Mouse (Mus musculus): ENCODE results near the gene Camk1d. TPM values are rescaled to one million over a fixed set of nuclear protein-coding genes. Genes with fewer than 3 reads are reported as not detected.
"Not testable (repeated sequence)": the region's sequence is repeated elsewhere in the genome, so short reads cannot be mapped to it uniquely, and the experiment has no call there.

Camk1d gene
- total RNA-seq, 2 experiments from 2014 or later = 3.9 to 4.8 TPM

DNA sequence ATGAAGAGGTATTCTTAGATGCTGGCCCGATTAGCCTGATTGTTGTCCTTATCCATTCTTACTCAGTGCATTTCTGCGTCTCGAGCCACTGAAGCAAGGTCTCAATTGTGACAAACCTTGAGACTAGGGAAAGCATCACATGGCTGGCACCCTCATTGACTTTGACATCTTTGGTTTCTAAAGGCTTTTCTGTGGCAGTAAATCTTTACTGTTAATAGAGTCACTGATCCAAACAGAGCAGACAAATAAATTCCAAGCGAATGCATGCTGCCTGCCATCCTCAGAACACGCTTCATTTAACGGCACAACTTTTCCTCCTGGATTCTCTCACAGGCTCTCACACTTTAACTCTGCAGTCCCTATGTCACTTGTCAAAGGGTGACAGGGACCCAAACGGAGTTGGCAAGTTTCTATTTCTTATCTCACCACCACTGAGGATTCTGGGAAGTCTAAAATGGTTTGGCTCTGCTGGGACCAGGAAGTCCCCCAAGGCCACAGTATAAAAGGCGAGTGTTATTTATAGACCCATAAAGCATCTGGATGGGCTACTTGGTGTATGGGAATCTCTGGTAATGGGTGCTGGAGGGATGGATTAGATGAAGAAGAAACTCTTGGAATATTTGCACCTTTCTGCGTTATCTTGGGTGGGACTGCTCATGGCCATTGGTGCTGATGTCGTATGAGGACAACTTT, 141.9 kb downstream of the Camk1d start:
- no peak for DNase-seq

DNA sequence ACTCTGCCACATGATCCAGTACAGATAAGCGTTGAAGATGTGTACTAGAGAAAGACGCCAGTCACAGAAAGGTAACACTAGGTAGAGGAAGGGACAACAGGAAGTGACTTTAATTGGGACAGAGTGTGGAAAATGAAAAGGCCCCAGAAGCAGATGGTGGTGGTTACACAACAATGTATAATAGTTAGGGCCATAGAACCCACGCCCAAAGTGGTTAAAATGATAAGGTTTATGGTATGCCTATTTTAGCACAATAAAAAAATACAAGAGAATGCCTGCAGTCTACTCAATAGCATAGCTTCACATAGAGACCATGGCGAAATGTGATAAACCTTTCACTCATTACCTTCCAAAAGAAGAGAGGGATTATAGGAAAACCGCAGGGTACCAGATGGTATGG, 147.7 kb downstream of the Camk1d start:
- no peak for DNase-seq

DNA sequence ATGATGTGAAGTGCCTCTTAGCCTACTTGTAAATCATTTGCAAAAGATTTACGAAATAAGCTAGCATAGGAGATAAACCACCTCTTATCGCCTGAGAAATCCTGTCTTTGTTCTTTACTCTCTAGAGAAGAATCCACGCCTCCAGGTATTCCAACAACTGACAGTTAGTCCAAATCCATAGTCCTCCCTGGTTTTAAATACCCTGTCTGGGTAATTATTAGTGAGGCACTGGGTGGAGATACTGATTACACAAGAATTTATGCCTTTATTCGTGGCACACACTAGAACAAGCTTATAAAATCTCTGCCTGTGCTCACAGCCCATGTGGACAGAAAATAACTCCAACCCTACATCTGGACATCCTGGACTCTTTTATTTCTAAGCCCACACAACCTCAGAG, 150.6 kb downstream of the Camk1d start:
- no peak for DNase-seq

DNA sequence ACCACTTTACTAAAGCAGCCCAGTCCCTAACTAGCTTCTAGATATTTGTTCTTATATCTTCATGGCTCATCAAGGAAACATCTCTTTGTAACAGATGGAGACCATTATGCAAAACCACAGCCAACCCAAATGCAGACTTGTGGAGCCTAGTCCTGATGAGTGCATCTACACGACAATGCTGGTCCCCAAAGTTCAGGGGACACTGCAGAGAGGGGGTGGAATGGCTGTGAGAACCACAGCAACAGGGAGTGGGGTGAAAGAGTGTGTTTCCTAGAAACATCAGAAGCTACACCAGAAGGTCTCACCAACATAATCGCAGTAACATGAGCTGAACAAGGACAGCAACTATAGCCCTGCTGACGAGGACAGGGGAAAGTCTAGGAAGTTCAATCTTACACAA, 152.9 kb downstream of the Camk1d start:
- no peak for DNase-seq

DNA sequence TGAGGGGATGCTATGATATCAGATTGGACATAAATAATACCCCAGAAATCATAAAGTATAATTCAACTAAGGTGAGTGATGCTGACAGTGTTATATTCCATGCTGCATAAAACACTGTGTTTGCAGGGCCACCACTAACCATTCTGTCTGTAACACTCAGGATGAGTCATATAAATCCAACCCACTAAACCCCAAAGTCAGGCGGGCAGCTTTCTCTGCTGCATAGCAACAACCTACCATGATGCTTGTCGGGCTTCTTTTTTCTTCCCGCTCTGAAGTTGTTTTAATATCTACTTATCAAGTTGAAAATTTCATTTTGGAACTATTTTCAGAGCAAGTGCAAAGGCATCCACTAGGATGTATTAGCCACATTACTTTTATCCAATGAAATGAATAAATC, 161.1 kb downstream of the Camk1d start:
- DNase-seq = no peak

DNA sequence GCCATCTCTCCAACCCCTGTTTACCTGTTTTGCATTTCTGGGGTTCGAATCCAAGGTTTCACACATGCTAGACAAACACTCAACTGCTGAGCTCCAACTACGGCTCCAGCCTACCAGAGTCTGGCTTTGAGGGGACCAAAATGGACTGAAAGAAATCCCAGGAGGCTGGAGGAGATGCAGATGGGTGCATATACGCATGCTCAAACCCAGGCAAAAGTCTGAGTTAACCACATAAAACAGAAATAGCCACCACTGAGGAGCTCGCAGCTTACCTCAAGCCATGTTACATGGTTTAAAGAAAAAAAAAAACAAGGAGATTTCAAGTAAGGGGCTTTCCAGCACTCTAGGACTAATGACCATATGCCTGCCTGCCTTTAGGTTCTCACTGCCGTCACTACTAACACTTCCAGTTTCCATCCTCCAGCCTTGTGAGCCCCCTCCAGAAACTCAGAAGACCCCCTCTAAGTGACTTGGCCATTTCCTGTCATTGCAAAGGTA, 162.5 kb downstream of the Camk1d start:
- DNase-seq = no peak

DNA sequence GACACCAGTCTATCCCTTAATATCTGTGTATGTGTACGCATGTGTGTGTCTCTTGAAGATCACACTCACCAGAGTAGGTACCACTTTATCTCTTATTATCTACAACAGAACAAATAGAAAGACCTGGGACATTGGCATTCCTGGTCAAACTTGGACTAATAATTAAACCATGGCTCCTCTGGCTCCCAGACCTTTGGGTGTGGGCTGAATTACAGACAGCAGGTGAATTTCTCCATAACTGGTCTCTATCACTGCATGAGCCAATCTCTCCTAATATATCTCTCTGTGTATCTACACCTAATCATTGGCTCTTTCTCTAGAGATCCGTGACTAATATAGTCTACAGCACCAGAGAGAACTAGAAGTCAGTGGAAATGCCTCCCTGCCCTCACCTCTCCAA, 165.0 kb downstream of the Camk1d start:
- DNase-seq = no peak

DNA sequence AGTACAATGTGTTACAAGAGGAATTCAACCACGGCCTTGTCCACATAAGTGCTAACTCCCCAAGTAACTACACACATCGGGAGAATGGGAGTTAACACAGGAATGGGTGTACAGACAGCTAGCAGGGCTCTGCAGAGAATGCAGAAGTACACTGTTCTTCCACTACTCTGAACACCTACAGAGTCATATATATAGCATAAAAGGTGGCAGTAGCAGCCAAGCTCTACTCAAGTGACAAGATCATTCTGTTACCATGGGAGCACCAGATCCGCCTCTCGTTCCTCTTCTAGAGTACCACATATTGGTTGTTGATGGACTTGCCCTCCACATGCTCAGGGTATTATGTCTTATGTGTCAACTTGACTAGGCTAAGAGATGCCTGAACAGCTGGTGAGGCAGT, 165.4 kb downstream of the Camk1d start:
- no peak for DNase-seq

DNA sequence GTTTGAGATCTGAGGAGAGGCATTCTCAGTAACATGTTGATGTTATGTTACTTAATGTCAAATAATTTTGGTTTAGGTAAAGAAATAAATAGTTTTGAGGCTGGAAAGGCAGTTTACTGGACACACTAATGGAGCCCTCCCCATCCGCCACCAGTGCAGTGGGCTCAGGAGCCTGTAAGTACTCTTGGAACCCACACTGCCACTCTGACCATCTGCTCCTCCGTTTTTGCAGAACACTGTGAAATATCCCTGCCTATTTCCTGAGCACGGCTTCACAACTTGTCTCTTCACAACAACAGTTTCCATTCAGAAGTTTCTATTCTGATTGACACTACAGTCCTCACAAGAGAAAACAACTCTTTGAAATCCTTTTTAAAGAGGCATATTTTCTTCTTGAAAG, 173.4 kb downstream of the Camk1d start:
- DNase-seq = no peak

DNA sequence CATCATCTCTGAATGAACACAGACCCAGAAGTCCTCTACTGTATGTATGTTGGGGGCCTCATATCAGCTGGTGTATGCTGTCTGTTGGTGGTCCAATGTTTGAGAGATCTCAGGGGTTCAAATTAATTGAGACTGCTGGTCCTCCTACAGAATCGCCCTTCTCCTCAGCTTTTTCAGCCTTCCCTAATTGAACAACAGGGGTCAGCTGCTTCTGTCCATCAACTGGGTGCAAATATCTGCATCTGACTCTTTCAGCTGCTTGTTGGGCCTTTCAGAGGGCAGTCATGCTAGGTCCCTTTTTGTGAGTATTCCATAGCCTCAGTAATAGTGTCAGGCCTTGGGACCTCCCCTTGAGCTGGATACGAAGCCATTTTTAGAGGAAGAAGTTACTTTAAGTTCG, 174.4 kb downstream of the Camk1d start:
- not testable (repeated sequence) for DNase-seq

DNA sequence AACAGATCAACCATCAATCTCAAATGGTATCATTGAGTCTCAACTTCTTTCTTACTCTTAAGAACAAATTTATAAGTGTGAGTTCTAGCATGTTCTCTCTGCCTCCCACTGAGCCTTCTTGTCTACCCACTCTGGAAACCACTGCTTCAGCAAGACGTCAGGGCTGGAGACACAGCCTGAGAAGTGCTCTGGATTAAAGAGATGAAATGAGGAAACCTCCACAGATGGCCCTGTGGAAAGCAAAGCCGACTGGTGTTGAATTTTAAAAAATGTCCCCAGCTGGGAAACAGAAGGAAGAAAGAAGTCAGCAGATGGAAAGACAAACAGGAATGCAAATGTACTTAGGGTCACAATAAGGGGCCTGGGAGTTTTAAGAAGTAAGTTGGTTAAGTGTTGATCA, 180.4 kb downstream of the Camk1d start:
- no peak for DNase-seq

DNA sequence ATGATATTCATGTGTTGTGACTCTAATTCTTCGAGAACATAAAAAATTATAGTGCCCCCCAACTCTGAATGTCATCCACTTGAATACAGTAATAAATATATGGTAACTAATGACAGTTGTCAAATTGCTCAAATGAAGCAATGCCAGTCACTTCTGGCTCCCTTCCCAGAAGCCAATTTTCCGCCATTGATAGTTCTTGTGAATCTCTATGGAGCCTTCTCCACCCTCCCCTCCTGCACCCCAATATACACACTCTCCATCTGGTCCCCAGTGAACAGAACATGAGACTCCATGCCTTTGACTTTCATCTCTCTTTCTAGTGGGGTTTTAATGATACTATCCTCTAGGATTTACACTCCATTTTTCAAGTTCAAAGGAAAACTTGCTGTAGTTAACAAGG, 184.3 kb downstream of the Camk1d start:
- DNase-seq = no peak

DNA sequence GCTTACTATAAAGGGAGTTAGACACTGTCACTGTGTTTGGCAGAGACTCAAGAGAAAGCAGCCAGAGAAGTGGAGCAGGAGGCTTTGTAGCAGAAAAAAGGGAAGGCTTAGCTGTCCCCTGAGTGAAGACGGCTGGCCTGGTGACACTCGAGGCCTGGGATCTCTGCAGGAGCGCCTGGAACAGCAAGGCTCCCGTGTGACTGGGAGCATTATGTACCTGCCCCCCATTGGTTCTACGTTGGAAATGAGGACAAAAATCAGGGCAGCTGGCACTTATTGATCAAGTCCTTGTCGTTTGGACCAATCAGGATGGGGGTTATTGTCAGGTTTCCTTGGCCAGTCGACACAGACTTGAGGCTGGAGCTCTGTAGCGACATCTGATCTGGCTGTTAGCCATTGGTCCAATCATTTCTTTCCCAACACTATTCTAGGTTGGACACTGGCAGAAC, 195.1 kb downstream of the Camk1d start:
- DNase-seq = peak; percentile 18 to 32

DNA sequence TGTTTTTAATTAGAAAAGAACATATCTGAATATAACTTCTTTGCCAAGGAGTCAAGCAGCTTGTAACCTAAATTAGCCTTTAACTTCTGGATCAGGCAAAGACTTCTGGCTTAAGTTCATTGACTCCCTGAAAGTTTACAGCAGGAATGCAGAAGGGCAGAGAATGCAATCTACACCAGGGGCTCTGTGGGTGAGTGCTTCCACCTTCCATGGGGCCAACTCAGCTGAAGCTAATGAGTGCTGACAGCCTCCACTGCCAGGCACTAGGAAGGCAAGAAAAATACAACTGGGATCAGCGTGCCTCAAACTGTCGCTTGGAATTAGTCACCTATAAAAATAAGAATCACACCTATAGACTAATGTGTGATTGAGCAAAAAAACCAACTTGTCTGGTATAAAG, 199.2 kb downstream of the Camk1d start:
- no peak for DNase-seq

DNA sequence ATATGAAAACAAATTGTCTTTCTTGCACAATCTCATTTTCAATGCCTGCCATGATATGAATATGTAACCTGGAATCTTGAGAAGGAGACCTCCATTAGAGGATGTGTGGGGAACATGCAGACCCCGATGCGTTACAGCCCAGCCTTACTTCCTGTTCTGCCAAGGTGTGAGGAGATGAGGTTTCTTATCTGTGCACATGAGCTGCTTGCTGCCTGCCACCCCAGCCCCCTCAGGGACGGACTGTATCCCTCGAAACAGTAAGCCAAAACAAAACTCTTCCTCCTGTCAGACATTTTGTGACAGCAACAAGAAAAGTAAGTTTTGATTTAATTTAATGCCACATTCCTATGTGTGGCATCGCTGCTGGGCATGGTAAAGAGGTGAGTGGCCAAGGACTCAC, 200.2 kb downstream of the Camk1d start:
- DNase-seq = no peak

DNA sequence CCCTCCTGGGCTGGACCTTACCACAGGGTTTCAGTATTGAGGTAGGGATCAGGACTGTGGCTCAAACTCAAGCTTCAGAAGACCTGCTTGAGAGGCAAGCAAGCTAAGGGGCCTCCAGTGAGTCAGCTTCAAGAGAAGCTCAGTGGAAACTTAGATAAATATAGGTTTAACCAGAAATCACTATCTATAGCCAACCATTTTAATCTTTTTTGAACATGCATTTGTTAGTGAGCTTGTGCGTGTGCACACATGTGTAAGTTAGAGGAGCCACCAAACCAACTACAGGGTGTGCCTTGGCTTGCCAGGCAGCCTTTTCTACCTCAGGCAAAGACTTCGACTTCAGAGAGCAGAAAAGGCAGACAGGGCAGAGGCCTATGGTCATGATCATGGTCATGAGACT, 200.7 kb downstream of the Camk1d start:
- no peak for DNase-seq

DNA sequence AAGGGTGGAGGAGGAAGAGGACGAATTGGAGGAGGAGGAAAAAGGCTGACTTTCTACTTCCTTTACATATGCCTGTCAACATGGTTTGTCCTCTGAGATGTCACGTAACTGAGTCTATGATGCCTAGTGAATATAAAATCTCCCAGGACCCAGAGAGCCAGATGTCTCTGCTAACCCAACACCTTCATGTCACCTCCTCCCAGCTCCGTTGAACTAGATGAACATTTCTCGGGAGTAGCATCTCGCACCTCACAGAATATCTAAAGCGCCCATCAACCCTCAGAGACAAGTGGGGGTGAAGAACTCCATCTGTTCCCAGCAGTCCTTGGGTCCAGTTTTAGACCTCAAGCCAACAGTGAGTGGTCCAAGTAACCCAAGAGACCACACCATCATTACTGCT, 204.3 kb downstream of the Camk1d start:
- no peak for DNase-seq

DNA sequence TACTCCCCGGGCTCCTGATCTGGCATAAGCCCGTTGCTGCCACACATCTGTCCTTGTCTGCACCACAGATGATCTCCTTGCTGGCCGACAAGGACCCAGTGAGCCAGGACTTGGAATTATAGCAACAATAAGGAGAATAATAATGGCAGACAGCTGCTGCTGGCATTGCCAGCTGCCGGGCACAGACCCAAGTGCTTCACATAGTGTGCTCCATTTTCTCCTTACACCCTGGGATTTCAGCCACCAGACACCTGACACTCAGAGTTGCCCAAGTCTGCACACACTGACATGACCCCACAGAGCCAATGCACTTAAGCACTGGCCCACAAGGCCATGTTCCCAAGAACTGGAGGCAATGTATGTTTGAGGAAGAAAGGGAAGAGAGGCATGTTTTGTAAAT, 214.7 kb downstream of the Camk1d start:
- peak; percentile 61 to 66 for DNase-seq

DNA sequence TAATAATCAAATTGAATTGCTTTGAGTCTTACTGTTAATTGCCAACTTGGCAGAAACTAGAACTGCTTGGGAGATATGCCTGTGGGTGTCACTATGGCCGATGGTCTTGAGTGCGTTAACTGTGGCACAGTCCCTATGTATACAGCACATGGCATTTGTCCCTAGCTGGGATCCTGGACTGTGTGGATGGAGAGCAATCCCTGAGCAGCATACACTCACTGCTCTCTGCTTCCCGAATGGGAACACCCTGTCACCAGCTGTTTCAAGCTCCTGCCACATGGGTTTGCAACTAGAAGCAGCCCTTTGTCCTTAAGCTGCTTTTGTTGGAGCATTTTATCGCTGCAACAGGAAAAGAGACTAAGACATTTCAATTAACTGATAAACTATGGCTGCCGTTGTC, 224.4 kb downstream of the Camk1d start:
- DNase-seq = no peak

DNA sequence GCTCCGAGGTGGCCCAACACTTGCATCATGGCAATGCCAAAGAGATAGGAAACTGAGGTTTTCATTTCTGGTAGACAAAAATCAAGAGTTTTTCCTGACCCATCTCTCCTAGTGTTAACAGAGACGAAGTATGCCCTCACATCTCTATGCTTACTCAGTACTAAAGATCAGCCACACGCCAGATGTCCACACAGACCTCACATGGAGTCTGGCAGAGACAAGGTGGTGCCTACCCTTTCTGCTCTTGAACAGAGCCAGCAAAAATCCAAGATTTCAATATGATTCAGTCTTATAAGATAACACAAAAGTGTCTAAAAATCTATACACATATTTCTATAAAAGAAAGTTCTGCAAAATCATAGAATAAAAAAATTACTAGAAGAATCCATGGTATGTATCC, 227.0 kb downstream of the Camk1d start:
- no peak for DNase-seq

DNA sequence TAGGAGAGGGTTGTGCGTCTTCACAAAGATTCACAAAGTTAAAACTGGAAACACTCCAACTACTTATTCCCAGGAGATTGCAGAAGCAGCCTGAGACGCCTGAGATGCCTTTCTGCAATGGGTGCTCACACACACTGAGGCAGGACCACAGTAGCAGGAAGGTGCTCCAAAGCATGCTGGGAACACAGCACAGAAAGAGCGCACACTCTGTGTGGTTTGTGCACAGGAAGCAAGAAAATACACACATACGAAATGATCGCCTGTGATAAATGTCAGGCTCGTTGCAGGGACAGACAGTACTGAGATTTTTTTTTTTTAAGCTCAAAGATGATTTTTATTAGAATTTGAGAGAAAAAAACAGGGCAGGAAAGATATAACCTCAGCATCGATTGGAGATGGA, 227.7 kb downstream of the Camk1d start:
- no peak for DNase-seq

DNA sequence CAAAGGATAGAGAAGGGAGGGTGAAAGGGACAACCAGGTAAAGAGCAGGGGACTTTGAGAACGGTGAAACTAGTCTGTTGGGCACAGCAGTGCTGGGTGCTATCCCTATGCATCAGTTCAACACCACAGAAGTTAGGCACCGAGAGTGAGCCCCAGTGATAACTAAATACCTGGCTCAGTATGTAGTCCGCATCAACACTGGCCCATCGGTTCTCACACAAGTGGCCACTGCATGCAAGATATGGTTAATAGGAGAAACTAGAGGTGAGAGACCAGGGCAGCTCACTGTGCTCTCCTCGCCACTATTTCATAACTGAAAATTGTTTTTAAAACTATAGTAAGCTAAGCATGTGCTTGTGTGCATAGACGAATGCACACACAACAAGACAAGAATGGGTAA, 228.5 kb downstream of the Camk1d start:
- DNase-seq = no peak

DNA sequence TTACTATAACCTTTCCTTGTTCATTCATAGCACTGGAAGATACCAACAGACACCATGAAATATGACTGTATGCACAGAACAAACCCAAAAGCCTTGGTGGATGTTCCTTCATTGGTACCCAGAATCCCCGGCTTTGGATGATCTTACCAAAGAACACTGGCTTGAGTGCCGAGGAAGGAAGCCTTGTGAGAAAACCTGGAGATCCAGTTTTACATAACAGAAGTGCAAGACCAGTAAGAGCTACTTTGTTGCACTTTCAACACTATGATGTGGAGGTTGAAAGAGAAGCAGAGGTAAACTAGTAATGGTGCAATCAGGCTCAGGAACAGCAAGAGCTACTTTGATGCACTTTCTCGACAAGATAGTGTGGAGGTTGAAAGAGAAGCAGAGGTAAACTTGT, 234.4 kb downstream of the Camk1d start:
- no peak for DNase-seq

DNA sequence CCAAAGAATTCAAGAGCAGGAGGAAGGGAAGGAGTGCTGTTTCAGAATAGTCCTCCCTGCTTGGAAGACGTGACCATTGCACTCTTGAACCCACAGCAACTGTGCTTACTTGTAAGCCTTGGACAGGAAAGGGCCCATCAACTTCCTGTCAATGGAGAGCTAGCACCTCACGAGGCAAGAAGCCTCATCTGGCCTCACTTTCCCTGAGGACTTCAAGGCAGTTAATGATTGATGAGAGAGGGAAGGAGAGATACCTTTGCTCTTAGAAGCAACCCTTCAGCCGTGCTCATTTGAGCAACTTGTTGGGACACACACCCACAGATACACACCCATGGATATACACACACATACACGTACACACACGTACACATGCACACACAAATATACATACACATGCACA, 235.6 kb downstream of the Camk1d start:
- no peak for DNase-seq

DNA sequence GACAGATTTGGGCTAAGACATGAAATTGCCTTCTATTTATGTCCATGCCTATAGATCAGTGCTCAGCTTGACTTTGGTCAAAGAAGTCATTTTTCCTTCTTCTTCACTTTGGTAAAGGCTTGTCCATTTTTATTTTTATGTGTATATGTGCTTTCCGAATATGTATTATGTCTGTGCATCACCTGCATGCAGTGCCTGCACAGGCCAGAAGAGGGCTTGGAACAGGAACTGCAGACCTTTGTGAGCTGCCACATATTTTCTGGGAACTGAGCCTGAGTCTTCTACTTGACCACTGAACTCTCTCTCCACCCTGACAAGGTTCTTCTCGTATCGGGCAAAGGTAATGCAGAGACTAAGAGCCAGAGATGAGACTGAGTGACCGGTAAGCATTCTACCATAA, 236.1 kb downstream of the Camk1d start:
- no peak for DNase-seq

Data from heart, adult 18-20 months (tissue).